Mouse (Mus musculus): ENCODE data around the gene Gm10031.
"Not testable (repeated sequence)": the region's sequence is repeated elsewhere in the genome, so short reads cannot be mapped to it uniquely, and the experiment has no call there.

Gm10031 gene

GRCm38 (mm10) chr1:156523842-156524241 is at the start of gene Gm10031:
TSS of gene Gm10031 (plus strand) at chr1:156524012.
- in situ Hi-C loops (cut with MboI, MseI), result not testable (repeated sequence)

- in situ Hi-C loops (cut with MboI, MseI), result loop anchor here (10.0 kb wide), 1 partner anchor 160 kb away; no protein-coding TSS in a partner anchor
Measured at GRCm38 (mm10) chr1:156474854-156475253, 49.0 kb upstream of the Gm10031 start.

DNA sequence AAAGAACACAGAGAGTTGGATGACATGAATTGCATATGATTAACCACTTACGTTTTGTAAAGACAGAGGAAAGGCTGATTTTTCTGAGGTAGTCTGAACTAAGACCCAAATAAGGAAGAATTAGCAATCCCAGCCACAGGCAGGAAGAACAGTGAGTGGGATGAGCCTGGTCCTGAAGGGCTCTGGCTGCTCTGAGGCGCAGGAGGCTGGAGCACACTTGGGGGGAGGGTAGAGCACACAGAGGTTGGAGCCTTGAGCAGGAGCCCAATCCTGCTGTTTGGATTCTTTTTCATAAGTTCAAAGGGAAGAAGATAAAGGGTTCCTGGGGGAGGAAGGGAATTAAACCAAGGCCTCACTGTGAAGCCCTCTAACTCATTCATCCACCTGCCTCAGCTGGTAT is 47.8 kb upstream of the Gm10031 start:
- in situ Hi-C loops (cut with MboI, MseI), result loop anchor here (10.0 kb wide), 1 partner anchor 159 kb away; no protein-coding TSS in a partner anchor

DNA sequence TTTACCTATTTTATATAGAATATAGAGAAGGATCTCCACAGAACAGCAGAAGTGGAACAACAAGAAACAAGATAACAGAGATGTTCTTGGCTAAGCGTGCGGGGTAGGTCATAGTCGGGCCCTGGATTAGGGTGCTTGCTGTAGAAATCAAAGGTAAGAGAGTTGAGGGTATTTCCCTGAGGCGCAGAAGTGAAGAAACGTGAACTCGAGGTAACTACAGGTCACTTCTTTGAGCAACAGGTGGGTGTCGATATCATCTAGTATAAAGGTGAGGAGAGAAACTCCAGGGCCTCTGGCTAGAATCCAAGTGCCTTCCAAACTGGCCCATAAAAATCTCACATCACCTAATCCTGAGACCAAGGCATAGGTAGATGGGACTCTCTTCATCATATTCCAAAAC is 47.3 kb upstream of the Gm10031 start:
- in situ Hi-C loops (cut with MboI, MseI), result loop anchor here (10.0 kb wide), 1 partner anchor 158 kb away; no protein-coding TSS in a partner anchor

DNA sequence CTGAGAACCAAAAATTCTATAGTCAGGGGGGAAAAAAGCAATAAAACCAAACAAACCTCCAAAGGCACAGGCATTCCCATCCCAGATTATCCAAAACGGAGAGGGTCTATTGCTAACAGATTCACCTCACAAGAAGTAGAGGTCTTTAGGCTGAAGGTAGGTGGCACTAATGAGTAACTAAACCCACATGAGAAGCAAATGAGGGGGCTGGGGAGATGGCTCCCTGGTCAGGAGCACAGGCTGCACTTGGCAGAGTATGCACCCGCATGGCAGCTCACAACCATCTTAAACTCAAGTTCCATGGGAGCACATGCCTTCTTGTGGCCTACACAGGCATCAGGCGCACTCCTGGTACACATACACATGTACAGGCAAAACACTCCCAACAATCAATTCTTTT is 42.0 kb upstream of the Gm10031 start:
- in situ Hi-C loops (cut with MboI, MseI), result no loop called here

DNA sequence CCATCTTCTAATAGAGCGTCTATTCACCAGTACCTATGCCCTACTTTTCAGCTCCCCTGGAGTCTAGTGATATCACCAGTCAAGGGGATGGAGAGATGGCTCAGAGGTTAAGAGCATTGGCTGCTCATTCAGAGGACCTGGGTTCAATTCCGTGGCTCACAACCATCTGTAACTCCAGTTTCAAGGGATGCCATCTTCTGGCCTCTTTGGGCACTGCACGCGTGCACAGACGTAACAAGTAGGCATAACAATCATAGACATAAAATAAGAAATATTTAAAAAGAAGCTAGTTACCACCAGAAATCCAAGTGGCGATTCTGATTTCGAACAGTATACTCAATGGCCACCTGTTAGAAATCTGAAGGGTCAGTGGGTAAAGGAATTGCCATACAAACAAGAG is 36.3 kb upstream of the Gm10031 start:
- in situ Hi-C loops (cut with MboI, MseI), result no loop called here

GRCm38 (mm10) chr1:156488031-156488430 is 35.8 kb upstream of the Gm10031 start:
- in situ Hi-C loops (cut with MboI, MseI), result no loop called here

- in situ Hi-C loops (cut with MboI, MseI), result no loop called here
Measured at GRCm38 (mm10) chr1:156491226-156491796, 32.5 kb upstream of the Gm10031 start.

DNA sequence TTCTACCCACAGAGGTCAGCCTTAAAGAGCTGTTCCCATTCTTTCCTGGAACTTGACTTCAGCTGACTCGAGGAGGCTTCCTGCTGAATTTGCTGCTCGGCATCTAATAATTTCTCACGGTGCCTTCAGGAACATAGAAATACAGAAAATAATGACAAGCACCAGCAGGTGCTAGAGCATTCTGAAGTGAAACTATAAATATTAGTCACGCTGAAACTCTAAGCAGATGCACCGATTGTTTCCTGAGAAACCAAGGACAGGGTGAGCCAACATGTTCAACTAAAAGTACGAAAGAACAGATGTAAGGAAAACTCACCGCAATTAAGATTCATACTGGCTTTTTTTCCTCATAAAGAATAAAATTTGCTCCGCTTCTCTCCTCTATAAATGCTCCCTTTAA is 28.8 kb upstream of the Gm10031 start:
- in situ Hi-C loops (cut with MboI, MseI), result no loop called here

DNA sequence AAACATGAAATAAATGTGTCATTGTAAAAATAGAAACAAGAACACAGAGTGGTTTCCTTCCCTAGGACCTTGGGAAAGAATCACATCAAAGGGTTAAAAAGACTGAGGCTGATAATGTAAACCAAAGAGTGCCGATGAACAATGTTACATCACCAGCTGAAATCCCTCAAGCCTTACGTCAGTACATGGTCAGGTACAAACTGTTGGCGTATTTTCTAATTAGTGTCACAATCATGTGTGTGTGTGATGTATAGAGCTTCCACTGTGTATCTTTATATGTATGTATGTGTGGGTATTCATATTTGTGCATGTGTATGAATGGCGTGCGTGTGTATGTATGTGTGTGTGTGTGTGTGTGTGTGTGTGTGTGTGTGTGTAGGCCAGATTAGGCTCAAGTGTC is 26.9 kb upstream of the Gm10031 start:
- in situ Hi-C loops (cut with MboI, MseI), result no loop called here

GRCm38 (mm10) chr1:156504945-156505523 is 18.8 kb upstream of the Gm10031 start:
- in situ Hi-C loops (cut with MboI, MseI), result loop anchor here (10.0 kb wide), 1 partner anchor 420 kb away; no protein-coding TSS in a partner anchor

DNA sequence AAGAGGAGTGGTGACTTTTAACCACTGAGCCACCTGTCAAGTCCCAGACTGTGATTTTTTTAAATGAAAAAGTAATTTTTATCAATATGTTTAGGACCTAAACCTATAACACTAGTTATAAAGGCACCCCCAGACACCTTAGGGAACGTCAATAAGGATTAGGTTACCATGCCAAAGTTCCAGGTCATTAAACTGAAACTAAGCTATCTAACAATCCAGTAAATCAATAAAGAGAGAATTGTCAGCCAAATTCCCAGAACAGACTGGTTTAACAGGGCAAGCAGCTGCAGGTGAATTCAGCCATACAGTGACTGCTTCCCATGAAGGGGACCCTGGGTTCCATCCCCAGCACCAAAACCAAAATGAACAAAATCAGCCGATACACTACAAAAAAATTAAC is 17.9 kb upstream of the Gm10031 start:
- in situ Hi-C loops (cut with MboI, MseI), result loop anchor here (10.0 kb wide), 1 partner anchor 421 kb away; no protein-coding TSS in a partner anchor

DNA sequence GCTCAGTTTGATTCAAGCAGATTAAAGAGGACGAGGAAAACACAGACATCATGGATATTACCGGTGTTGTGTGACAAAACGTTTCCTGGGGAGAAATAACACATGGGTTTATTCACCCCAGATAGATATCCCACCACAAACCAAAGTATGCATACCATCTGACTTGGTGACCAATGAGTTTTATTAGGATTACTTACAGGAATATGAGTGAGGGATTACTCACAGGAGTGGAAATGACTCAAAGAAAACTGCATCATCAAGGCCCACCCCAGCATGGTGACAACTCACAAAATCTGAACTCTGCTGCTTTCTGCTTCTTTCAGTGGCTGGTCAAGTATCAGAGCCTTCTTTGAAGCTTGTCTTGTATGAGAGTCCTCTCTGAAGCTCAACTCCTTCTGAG is 16.1 kb upstream of the Gm10031 start:
- in situ Hi-C loops (cut with MboI, MseI), result loop anchor here (10.0 kb wide), 1 partner anchor 423 kb away; no protein-coding TSS in a partner anchor

DNA sequence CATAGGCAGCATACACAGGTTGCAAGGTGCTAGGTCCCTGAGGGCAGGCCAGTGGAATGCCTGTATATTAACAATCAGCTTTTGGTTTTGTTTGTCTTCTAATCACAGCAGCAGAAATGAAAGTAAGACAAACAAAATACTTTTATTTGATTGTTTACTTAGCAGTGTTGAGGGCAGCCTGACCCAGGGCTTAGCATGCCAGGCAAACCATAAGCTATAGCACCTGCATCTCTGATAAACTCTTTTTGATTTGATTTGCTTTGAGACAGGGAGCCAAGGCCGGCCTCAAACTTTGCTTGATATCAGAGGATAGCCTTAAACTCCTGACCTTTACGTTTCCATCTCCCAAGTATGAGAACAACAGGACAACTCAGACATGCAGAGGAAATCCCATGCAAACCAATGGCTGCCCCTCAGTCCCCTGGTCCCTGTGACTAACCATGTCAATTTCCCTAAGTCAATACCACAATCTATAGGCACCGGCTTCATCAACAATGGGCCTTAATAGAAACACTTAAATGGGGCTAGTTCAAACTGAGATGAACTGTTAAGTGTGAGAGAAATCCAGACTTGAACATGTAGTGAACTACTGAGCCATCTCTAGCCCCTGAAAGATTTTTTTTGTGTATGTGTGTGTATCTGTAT is 3.6 kb upstream of the Gm10031 start:
- in situ Hi-C loops (cut with MboI, MseI), result no loop called here

DNA sequence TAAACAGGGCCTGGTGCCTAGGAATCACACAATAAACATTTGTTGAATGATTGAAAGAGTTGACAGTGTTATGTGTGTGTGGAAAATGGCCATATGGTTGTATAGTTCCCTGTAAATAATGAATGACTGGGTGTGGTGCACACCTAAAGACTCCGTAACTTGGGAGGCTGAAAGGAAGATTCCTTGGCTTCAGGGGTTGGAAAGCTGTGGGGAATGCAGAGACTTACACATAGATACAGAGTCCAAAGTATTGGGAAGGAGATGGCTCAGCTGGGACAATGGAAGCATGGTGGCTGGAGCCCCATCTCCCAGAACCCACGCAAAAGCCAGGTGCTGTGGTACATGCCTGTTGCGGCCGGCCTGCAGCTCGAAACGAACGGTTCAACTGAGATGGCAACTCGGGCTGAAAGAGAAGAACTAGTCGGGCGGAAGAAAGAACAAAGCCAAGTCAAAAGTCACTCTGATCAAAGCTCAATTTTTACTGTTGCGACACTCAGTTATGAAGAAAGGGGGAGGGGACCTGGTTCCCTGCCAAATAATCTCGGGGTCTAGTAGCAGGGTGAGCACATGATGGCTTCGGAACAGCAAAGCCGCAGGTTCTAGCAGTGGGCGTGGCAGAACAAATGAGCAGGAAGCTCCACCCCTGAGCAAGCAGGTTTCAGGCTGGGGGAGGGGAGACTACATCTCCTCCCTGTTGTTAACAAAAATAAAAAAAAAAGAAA is 1.9 kb upstream of the Gm10031 start:
- in situ Hi-C loops (cut with MboI, MseI), result no loop called here

DNA sequence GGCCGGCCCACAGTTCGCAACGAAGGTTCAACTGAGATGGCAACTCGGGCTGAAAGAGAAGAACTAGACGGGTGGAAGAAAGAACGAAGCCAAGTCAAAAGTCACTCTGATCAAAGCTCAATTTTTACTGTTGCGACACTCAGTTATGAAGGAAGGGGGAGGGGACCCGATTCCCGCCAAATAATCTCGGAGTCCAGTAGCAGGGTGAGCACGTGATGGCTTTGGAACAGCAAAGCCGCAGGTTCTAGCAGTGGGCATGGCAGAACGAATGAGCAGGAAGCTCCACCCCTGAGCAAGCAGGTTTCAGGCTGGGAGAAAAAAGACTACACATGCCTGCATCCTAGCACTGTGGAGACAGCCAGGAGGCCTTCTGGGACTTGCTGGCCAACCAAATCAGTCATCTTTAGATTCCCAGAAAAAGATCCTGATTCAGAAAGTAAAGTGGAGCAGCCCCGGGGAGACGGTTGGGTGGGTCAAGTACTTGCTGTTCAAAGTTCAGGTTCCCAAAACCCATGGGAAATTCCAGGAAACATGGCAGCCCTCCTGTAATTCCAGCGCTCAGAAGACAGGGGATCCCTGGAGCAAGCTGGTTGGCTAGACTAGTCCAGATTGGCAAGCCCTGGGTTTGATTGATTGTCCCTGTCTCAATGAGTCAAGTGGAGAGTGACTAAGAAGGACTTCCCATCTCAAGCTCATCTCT is 8.8 kb downstream of the Gm10031 start:
- in situ Hi-C loops (cut with MboI, MseI), result not testable (repeated sequence)

DNA sequence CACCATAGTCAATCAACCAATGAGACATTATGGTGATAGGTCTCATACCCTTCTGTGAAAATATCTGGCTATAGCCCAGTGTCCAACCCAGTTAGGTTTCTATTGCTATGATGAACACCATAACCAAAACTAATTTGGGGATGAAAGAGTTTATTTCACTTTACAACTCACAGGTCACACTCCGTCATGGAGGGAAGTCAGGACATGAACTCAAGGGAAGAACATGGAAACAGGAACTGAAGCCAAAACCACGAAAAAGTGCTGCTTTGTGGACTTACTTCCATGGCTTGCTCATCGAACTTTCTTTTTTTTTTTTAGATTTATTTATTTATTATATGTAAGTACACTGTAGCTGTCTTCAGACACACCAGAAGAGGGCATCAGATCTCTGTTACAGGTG is 9.7 kb downstream of the Gm10031 start:
- in situ Hi-C loops (cut with MboI, MseI), result no loop called here

- in situ Hi-C loops (cut with MboI, MseI), result no loop called here
Measured at GRCm38 (mm10) chr1:156533911-156534310, 10.1 kb downstream of the Gm10031 start.

- in situ Hi-C loops (cut with MboI, MseI), result no loop called here
Measured at GRCm38 (mm10) chr1:156537031-156537430, 13.2 kb downstream of the Gm10031 start.

- in situ Hi-C loops (cut with MboI, MseI), result no loop called here
Measured at GRCm38 (mm10) chr1:156537701-156538100, 13.9 kb downstream of the Gm10031 start.

DNA sequence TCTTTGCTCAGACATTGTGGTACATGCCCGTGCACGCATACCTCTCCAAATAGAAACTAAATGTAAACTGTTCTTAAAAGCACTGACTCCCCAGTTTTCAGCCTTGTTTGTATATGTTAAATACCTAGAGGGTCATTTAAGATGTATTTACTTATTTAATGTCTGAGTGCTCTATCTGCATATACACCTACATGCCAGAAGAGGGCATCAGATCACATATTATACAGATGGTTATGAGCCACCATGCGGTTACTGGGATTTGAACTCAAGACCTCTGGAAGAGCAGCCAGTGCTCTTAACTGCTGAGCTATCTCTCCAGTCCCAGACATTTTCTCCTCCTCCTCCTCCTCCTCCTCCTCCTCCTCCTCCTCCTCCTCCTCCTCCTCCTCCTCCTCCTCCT is 14.6 kb downstream of the Gm10031 start:
- in situ Hi-C loops (cut with MboI, MseI), result no loop called here
